Mouse (Mus musculus) embryonic facial prominence, embryonic 15.5 days (tissue): ENCODE measurements around the gene Elf1. TPM values are rescaled to one million over a fixed set of nuclear protein-coding genes. Genes with fewer than 3 reads are reported as not detected.

ENCODE experiments used
- ATAC-seq: fragments of 200-750 bp; cut with Nextera tagmentation; 2 replicates; pipeline ENCODE4 v1.8.0; 2017; ENCODE audit warnings: low read depth, moderate TSS enrichment; ENCODE audit not compliant: insufficient number of reproducible peaks, low FRiP score, low TSS enrichment
- H3K27ac ChIP-seq: fragments of 300-500 bp; sonication (generic); replicated peaks from 2 replicates; pipeline ENCODE4 v1.5.1; 2015; ENCODE audit warnings: mild to moderate bottlenecking, inconsistent platforms
- H3K27me3 ChIP-seq: fragments of 300-500 bp; sonication (generic); 2 replicates; pipeline ENCODE4 v1.6.1; 2015; ENCODE audit warnings: inconsistent platforms
- H3K36me3 ChIP-seq: fragments of 300-500 bp; sonication (generic); 2 replicates; pipeline ENCODE4 v1.6.1; 2015; ENCODE audit warnings: mild to moderate bottlenecking, inconsistent platforms
- H3K4me1 ChIP-seq: fragments of 300-500 bp; sonication (generic); 2 replicates; pipeline ENCODE4 v1.6.1; 2015; ENCODE audit warnings: inconsistent platforms
- H3K4me2 ChIP-seq: fragments of 300-500 bp; sonication (generic); replicated peaks from 2 replicates; pipeline ENCODE4 v1.6.1; 2015; ENCODE audit warnings: mild to moderate bottlenecking, inconsistent platforms
- H3K4me3 ChIP-seq: fragments of 300-500 bp; sonication (generic); replicated peaks from 2 replicates; pipeline ENCODE4 v1.5.1; 2015; ENCODE audit warnings: mild to moderate bottlenecking, inconsistent platforms
- H3K9ac ChIP-seq: fragments of 300-500 bp; sonication (generic); 2 replicates; pipeline ENCODE4 v1.6.1; 2015; ENCODE audit warnings: inconsistent platforms
- H3K9me3 ChIP-seq: fragments of 300-500 bp; sonication (generic); replicated peaks from 2 replicates; pipeline ENCODE4 v1.6.1; 2016; ENCODE audit warnings: inconsistent platforms
- WGBS: fragments of 180-500 bp; shearing (Covaris S2); methylation state at CpG from one replicate; pipeline ENCODE4 v1.1.7; 2015; 5-methylcytosine and 5-hydroxymethylcytosine counted together
- microRNA-seq: library from miRNA; unstranded; fragments of <30 nt; microRNA quantifications from one replicate; pipeline ENCODE4, GENCODE M21; 2016; ENCODE audit warnings: borderline number of aligned reads
- polyA plus RNA-seq: library from polyadenylated mRNA; unstranded; fragments of >200 nt; fragmentation: Nextera tagmentation; extraction: Ambion mirVana; gene quantifications from 2 replicates; pipeline ENCODE4 v1.2.1, GENCODE M21; 2015

Elf1 gene
- polyA plus RNA-seq, 1 experiment from 2014 or later, result 18.5 TPM

GRCm38 (mm10) chr14:79606392-79606791 is 125.4 kb downstream of the Elf1 start:
- Histone ChIP-seq H3K9me3 (no peaks in the 10 kb centered on the region), H3K4me3 (no peak overlapping the region), H3K27ac (no peak overlapping the region), H3K36me3 (peaks cover 75% of the 10 kb centered on the region), H3K27me3 (no peaks in the 10 kb centered on the region), H3K9ac (no peak overlapping the region), H3K4me2 (no peak overlapping the region), H3K4me1 (no peaks in the 10 kb centered on the region)
- ATAC-seq, result no peak
- WGBS, result 90% methylated on average over 6 of the region's 6 CpGs

DNA sequence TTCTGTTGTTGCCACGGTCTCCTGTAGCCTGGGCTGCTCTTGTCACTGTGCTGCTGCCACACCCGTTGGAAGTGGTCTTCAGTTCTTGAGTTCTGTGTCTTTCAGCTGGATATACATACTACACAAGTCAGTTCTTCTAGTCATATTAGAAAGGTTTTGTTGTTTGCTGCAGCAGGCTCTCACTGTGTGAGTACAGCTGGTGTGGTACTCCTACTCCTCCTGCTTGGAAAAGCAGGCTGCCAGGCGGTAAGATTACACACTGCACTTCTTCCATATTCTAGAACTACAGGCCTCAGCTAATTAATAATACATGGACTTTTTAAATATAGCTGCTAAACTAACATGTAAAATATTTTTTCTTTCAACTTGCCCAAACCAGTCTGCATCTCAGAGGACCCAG is 125.9 kb downstream of the Elf1 start:
- H3K36me3 ChIP-seq, result peaks cover 73% of the 10 kb centered on the region
- no peak overlapping the region for H3K4me2 ChIP-seq
- H3K9me3 ChIP-seq, result no peaks in the 10 kb centered on the region
- ATAC-seq, result no peak
- no peak overlapping the region for H3K4me3 ChIP-seq
- H3K4me1 ChIP-seq, result no peaks in the 10 kb centered on the region
- 93% methylated on average over 3 of the region's 3 CpGs for WGBS
- H3K9ac ChIP-seq, result no peak overlapping the region
- H3K27me3 ChIP-seq, result no peaks in the 10 kb centered on the region
- H3K27ac ChIP-seq, result no peak overlapping the region

- Histone ChIP-seq H3K9ac (no peak overlapping the region), H3K4me1 (no peaks in the 10 kb centered on the region)
These were observed 126.4 kb downstream of the Elf1 start for GRCm38 (mm10) chr14:79607352-79607751.

GRCm38 (mm10) chr14:79608286-79608685 is 127.3 kb downstream of the Elf1 start:
- H3K27me3 ChIP-seq, result no peaks in the 10 kb centered on the region
- 94% methylated on average over 6 of the region's 6 CpGs for WGBS

More at GRCm38 (mm10) chr14:79607352-79607751, 126.4 kb downstream of the Elf1 start:
- Histone ChIP-seq H3K27me3 (no peaks in the 10 kb centered on the region), H3K4me2 (no peak overlapping the region), H3K36me3 (peaks cover 73% of the 10 kb centered on the region), H3K4me3 (no peak overlapping the region), H3K27ac (no peak overlapping the region), H3K9me3 (no peaks in the 10 kb centered on the region)
- ATAC-seq, result no peak
- WGBS, result 91% methylated on average over 4 of the region's 4 CpGs

DNA sequence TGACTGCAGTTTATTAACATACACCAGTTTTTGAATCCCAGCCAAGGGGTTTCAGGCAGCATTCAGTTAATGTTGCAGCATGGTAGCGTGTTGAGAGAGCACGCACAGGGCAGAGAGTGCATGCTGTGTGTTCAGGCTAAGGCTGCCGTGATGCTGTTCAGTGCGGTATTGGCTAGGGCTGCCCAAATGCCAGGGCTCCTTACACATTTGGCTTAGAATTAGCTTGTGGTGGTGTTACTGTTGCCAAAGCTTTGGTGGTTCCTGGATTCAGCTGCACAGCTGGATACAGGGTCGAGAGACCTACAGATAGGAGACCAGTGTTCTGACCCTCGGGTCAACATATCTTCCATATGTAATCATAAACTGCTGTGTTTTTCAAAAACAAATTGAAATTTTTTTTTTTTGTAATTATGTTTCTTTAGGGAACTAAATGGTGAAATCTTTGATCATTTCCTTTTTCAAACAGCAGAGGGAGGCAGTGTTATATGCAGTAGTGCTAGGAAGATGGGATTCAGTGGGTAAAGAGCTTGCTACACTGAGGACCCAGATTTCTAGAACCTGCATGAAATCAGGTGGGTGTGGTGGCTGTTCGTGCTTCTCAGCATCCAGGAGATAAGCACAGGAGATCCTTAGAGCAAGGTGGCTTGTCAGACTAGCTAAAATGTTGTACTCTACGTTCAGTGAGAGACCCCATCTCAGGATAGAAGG is 136.3 kb downstream of the Elf1 start:
- Histone ChIP-seq H3K36me3 (peaks cover 58% of the 10 kb centered on the region), H3K9ac (no peak overlapping the region)
- WGBS, result 78% methylated on average over 8 of the region's 8 CpGs

More at GRCm38 (mm10) chr14:79608286-79608685, 127.3 kb downstream of the Elf1 start:
- Histone ChIP-seq H3K9ac (no peak overlapping the region), H3K9me3 (no peaks in the 10 kb centered on the region), H3K27ac (no peak overlapping the region), H3K4me1 (no peaks in the 10 kb centered on the region), H3K4me2 (no peak overlapping the region), H3K4me3 (no peak overlapping the region), H3K36me3 (peaks cover 75% of the 10 kb centered on the region)
- no peak for ATAC-seq

GRCm38 (mm10) chr14:79619802-79620201 is 138.8 kb downstream of the Elf1 start:
- Histone ChIP-seq H3K4me2 (no peak overlapping the region), H3K4me1 (no peaks in the 10 kb centered on the region), H3K27ac (no peak overlapping the region), H3K27me3 (no peaks in the 10 kb centered on the region), H3K36me3 (peaks cover 52% of the 10 kb centered on the region), H3K9me3 (no peaks in the 10 kb centered on the region), H3K9ac (no peak overlapping the region), H3K4me3 (no peak overlapping the region)
- no peak for ATAC-seq
- WGBS, result 93% methylated on average over 7 of the region's 7 CpGs

More for the DNA sequence above, 136.3 kb downstream of the Elf1 start:
- Histone ChIP-seq H3K4me1 (no peaks in the 10 kb centered on the region), H3K9me3 (no peaks in the 10 kb centered on the region), H3K4me2 (no peak overlapping the region), H3K4me3 (no peak overlapping the region), H3K27ac (no peak overlapping the region), H3K27me3 (no peaks in the 10 kb centered on the region)
- no peak for ATAC-seq

DNA sequence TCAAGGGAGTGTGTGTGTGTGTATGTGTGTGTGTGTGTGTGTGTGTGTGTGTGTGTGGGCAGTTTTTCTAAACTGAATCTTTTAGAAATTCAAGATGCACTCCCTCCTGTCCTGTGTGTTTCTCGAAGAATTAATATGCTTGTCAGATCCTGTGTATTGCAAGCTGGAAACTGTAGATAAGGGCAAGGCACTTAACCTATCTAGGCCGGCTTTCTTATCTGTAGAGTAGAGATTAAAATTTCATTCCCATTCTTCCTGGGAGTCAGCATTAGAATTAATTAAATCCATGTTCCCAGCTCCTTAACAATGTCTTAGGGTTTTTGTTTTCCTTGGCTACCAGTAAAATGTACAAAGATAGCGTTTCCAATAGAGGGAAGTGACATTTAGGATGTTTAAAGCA is 140.1 kb downstream of the Elf1 start:
- H3K4me2 ChIP-seq, result no peak overlapping the region
- H3K9ac ChIP-seq, result no peak overlapping the region
- H3K27me3 ChIP-seq, result no peaks in the 10 kb centered on the region
- no peaks in the 10 kb centered on the region for H3K9me3 ChIP-seq
- H3K4me1 ChIP-seq, result no peaks in the 10 kb centered on the region
- no peak for ATAC-seq
- peaks cover 59% of the 10 kb centered on the region for H3K36me3 ChIP-seq
- H3K4me3 ChIP-seq, result no peak overlapping the region
- WGBS, result 86% methylated on average over 3 of the region's 3 CpGs
- H3K27ac ChIP-seq, result no peak overlapping the region

Small RNAs within 50 kb of the gene (microRNA-seq; reads per million reads assigned to microRNA genes)
- not detected for gene Gm27857

Other genes with a start within 250 kb of the Elf1 start
- gene Zfp957, start 233.8 kb upstream of the Elf1 start, polyA plus RNA-seq, result not detected in 2 replicates
- 56.0 and 63.9 TPM in 2 replicates for gene Rgcc, start 179.5 kb upstream of the Elf1 start, polyA plus RNA-seq
- 36.2 and 39.4 TPM in 2 replicates for gene Naa16, start 90.4 kb upstream of the Elf1 start, polyA plus RNA-seq
- 8.7 and 9.3 TPM in 2 replicates for gene Mtrf1, start 83.4 kb upstream of the Elf1 start, polyA plus RNA-seq
- 11.7 and 12.8 TPM in 2 replicates for gene Kbtbd7, start 54.7 kb upstream of the Elf1 start, polyA plus RNA-seq
- gene Kbtbd6, start 29.4 kb upstream of the Elf1 start, polyA plus RNA-seq, result 2.4 and 2.7 TPM in 2 replicates
- 44.2 and 45.2 TPM in 2 replicates for gene Wbp4, start 326 bp downstream of the Elf1 start, polyA plus RNA-seq
- 112 and 118 TPM in 2 replicates for gene Sugt1, start 106.5 kb downstream of the Elf1 start, polyA plus RNA-seq
- 84.7 and 137 TPM in 2 replicates for gene Cnmd, start 181.0 kb downstream of the Elf1 start, polyA plus RNA-seq